Mouse (Mus musculus): ENCODE results near the gene Sult1c1. TPM values are rescaled to one million over a fixed set of nuclear protein-coding genes. Genes with fewer than 3 reads are reported as not detected.
"Not testable (repeated sequence)": the region's sequence is repeated elsewhere in the genome, so short reads cannot be mapped to it uniquely, and the experiment has no call there.

Sult1c1 gene
- polyA plus RNA-seq (2015; fragmentation: Nextera tagmentation; extraction: Ambion mirVana) = not detected in 2 replicates

DNA sequence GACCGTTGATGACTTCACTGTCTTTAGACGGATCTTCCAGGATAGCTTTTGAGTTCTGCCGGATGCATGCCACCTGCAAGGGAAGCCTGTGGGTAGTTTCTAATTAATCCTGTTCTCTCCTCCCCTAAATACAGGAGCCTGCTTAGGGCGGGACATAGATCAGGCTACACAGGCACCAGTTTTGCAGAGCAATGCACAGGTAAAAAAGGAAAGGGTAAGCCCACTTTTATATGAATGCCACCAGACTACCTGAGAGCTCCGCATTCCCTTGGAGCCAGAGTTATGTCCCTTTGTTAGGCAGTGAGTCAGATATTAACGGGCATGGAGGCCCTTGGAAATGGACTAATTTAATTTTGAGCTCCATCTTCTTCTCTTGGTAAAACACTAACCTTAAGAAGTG, at the start of gene Sult1c1:
TSS of gene Sult1c1 (minus strand) at position 101 of the 400 bp plus-strand sequence.
- no peak within 1 kb of the TSS for H3K9ac ChIP-seq (ENCODE audit: low read length)
- no peak for ATAC-seq (replicated peaks; ENCODE audit: extremely low read depth, insufficient read depth, low FRiP score)

DNA sequence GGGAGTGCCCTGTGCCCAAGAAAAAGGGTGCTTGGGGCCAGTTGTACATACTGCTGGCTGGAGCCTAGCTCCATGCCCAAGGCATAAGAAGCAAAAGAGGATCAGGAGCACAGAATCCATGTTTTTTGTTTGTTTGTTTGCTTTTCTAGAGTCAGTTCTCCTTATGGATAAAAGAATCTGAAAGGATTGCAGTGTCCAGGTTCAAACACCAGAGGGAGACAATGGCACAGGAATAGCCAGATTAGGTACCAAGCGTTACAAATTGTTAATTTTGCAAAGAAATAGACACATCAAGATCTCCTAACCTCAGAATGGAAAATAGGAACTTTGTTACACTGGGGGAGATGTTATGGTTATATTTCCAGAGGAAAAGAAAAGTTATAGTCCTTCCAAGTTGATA, 23.7 kb upstream of the Sult1c1 start:
- H3K27me3 ChIP-seq (ENCODE audit: control insufficient read depth, insufficient read depth, low read length) = no peaks in the 10 kb centered on the region
- no peak overlapping the region for H3K9ac ChIP-seq (ENCODE audit: low read length)
- WGBS = 6% methylated on average over 1 of the region's 1 CpGs
- no peaks in the 10 kb centered on the region for H3K36me3 ChIP-seq (ENCODE audit: control insufficient read depth, insufficient read depth)
- H3K4me1 ChIP-seq (ENCODE audit: control insufficient read depth, insufficient read depth, low read length) = no peaks in the 10 kb centered on the region
- no peaks in the 10 kb centered on the region for H3K9me3 ChIP-seq (replicated peaks; ENCODE audit: control insufficient read depth, low read length)
- ATAC-seq (replicated peaks; ENCODE audit: extremely low read depth, insufficient read depth, low FRiP score) = no peak
- H3K4me3 ChIP-seq (ENCODE audit: low read length) = no peak overlapping the region
- no peak overlapping the region for H3K4me2 ChIP-seq (ENCODE audit: low read depth, low read length)
- no peak overlapping the region for H3K27ac ChIP-seq (ENCODE audit: low read length)

More for the DNA sequence above, at the start of gene Sult1c1:
- Histone ChIP-seq H3K27me3 (ENCODE audit: control insufficient read depth, insufficient read depth, low read length) (no peaks in the 10 kb centered on the region), H3K9me3 (replicated peaks; ENCODE audit: control insufficient read depth, low read length) (no peaks in the 10 kb centered on the region), H3K4me3 (ENCODE audit: low read length) (no peak within 1 kb of the TSS), H3K4me2 (ENCODE audit: low read depth, low read length) (no peak within 1 kb of the TSS), H3K36me3 (ENCODE audit: control insufficient read depth, insufficient read depth) (no peaks in the 10 kb centered on the region), H3K27ac (ENCODE audit: low read length) (no peak within 1 kb of the TSS), H3K4me1 (ENCODE audit: control insufficient read depth, insufficient read depth, low read length) (no peaks in the 10 kb centered on the region)
- 80% methylated on average over 6 of the region's 6 CpGs for WGBS

- no peak overlapping the region for H3K4me2 ChIP-seq (ENCODE audit: low read depth, low read length)
- H3K9ac ChIP-seq (ENCODE audit: low read length) = no peak overlapping the region
- no peak overlapping the region for H3K27ac ChIP-seq (ENCODE audit: low read length)
- no peaks in the 10 kb centered on the region for H3K4me1 ChIP-seq (ENCODE audit: control insufficient read depth, insufficient read depth, low read length)
- H3K9me3 ChIP-seq (replicated peaks; ENCODE audit: control insufficient read depth, low read length) = no peaks in the 10 kb centered on the region
- H3K27me3 ChIP-seq (ENCODE audit: control insufficient read depth, insufficient read depth, low read length) = no peaks in the 10 kb centered on the region
- H3K4me3 ChIP-seq (ENCODE audit: low read length) = no peak overlapping the region
- H3K36me3 ChIP-seq (ENCODE audit: control insufficient read depth, insufficient read depth) = no peaks in the 10 kb centered on the region
- ATAC-seq (replicated peaks; ENCODE audit: extremely low read depth, insufficient read depth, low FRiP score) = no peak
Observed at GRCm38 (mm10) chr17:54011196-54011595, 20.7 kb upstream of the Sult1c1 start.

- H3K36me3 ChIP-seq (ENCODE audit: control insufficient read depth, insufficient read depth); H3K27me3 ChIP-seq (ENCODE audit: control insufficient read depth, insufficient read depth, low read length); H3K4me3 ChIP-seq (ENCODE audit: low read length); H3K4me1 ChIP-seq (ENCODE audit: control insufficient read depth, insufficient read depth, low read length); H3K9ac ChIP-seq (ENCODE audit: low read length); H3K4me2 ChIP-seq (ENCODE audit: low read depth, low read length); H3K9me3 ChIP-seq (replicated peaks; ENCODE audit: control insufficient read depth, low read length); ATAC-seq (replicated peaks; ENCODE audit: extremely low read depth, insufficient read depth, low FRiP score); H3K27ac ChIP-seq (ENCODE audit: low read length): not testable (repeated sequence)
- 58% methylated on average over 1 of the region's 1 CpGs for WGBS
Observed at GRCm38 (mm10) chr17:54010536-54010935, 20.1 kb upstream of the Sult1c1 start.

DNA sequence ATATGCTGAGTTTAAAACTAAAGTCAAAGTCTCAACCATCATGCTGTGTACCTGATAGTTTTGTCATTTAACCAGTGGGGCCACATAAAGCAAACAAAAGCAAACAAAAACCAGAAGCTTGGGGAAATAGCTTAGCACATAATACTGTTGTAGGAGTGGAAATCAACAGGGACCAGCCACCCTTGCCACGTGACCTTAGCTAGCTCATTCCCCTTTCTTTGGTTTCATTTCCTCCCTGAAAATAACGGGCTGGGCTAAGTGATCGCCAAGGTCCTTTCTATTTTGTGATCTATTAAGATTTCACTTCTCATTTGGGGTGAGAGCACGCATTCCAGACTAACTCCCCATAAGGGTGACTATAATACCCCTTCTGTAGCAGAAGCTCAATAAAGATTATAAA, 13.0 kb upstream of the Sult1c1 start:
- WGBS = 68% methylated on average over 4 of the region's 4 CpGs
- H3K4me2 ChIP-seq (ENCODE audit: low read depth, low read length) = no peak overlapping the region
- no peaks in the 10 kb centered on the region for H3K9me3 ChIP-seq (replicated peaks; ENCODE audit: control insufficient read depth, low read length)
- ATAC-seq (replicated peaks; ENCODE audit: extremely low read depth, insufficient read depth, low FRiP score) = no peak
- no peak overlapping the region for H3K27ac ChIP-seq (ENCODE audit: low read length)
- no peak overlapping the region for H3K4me3 ChIP-seq (ENCODE audit: low read length)
- no peaks in the 10 kb centered on the region for H3K27me3 ChIP-seq (ENCODE audit: control insufficient read depth, insufficient read depth, low read length)
- H3K36me3 ChIP-seq (ENCODE audit: control insufficient read depth, insufficient read depth) = no peaks in the 10 kb centered on the region
- no peak overlapping the region for H3K9ac ChIP-seq (ENCODE audit: low read length)
- H3K4me1 ChIP-seq (ENCODE audit: control insufficient read depth, insufficient read depth, low read length) = no peaks in the 10 kb centered on the region

DNA sequence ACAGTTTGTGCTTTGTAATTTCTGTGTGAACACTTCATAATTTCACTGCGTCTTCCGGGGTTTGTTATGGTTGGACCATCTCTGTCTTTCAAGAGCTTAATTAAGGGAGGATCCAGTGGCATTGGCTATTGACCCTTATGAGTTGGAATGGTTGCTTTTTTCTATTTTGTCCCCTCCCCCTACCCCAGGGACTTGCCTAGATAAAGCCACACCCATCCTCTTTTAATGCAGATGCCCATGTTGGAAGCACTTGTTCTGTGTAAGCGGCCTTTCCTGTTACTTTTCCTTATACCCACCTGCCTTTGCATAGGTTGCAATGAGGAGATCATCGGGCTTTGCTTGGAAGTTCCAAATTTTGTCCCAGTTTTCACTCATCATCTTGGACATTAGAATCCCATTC, 16.9 kb downstream of the Sult1c1 start:
- Histone ChIP-seq H3K4me2 (ENCODE audit: low read depth, low read length) (no peak overlapping the region), H3K9ac (ENCODE audit: low read length) (no peak overlapping the region), H3K27me3 (ENCODE audit: control insufficient read depth, insufficient read depth, low read length) (no peaks in the 10 kb centered on the region), H3K36me3 (ENCODE audit: control insufficient read depth, insufficient read depth) (no peaks in the 10 kb centered on the region), H3K9me3 (replicated peaks; ENCODE audit: control insufficient read depth, low read length) (no peaks in the 10 kb centered on the region), H3K27ac (ENCODE audit: low read length) (no peak overlapping the region), H3K4me3 (ENCODE audit: low read length) (no peak overlapping the region), H3K4me1 (ENCODE audit: control insufficient read depth, insufficient read depth, low read length) (no peaks in the 10 kb centered on the region)
- ATAC-seq (replicated peaks; ENCODE audit: extremely low read depth, insufficient read depth, low FRiP score) = no peak
- WGBS = 87% methylated on average over 4 of the region's 4 CpGs

DNA sequence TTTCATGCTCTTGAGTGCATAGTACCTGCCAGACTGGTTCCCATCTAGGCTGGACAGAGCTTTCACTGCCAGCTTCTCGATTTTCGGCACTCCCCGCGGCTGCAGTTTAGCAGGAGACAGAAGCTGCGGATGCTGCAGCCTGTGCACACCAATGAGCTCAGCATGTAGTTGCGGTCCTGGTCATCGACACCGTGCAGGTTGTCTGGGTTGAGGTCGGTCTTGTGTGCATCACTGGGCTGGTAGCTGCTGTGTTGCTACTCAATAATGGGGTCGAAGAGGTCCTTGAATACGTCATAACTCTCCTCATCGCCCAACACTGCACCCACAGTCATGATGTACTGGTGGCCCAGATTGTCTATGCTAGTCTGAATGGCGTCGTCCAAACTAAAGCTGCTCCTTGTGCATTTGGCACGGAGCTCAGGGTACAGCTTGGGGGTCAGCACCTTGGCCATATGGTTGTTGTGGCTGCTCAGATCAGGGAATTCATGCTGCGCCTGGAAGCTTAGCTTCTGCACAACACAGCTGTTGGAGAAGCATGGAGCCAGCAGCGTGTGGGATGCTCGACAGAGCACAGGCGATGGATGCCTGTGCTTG, 48.8 kb downstream of the Sult1c1 start:
- H3K4me2 ChIP-seq (ENCODE audit: low read depth, low read length) = no peak overlapping the region
- no peak for ATAC-seq (replicated peaks; ENCODE audit: extremely low read depth, insufficient read depth, low FRiP score)
- H3K27ac ChIP-seq (ENCODE audit: low read length) = no peak overlapping the region
- H3K4me3 ChIP-seq (ENCODE audit: low read length) = no peak overlapping the region
- H3K9me3 ChIP-seq (replicated peaks; ENCODE audit: control insufficient read depth, low read length) = no peaks in the 10 kb centered on the region
- no peaks in the 10 kb centered on the region for H3K27me3 ChIP-seq (ENCODE audit: control insufficient read depth, insufficient read depth, low read length)
- no peaks in the 10 kb centered on the region for H3K36me3 ChIP-seq (ENCODE audit: control insufficient read depth, insufficient read depth)
- no peaks in the 10 kb centered on the region for H3K4me1 ChIP-seq (ENCODE audit: control insufficient read depth, insufficient read depth, low read length)
- H3K9ac ChIP-seq (ENCODE audit: low read length) = no peak overlapping the region
- 85% methylated on average over 19 of the region's 19 CpGs for WGBS

DNA sequence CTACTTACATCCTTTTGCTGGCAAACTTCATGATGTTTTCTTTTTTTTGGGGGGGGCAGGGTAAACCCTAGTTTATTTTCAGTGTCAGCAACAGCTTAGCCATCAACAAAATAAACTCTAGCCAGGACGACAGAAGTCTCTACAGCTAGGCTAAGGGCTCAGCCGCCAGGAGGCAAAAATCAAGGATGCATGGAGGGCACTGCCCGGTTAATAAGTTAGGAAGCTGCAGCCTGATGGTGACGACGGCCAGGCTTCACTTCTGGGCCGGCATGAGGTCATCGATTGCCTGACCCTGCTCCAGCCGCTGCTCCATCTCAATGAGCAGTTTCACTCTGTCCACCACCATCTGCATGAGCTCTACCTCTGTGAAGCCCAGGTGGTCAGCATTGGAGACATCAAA, 49.7 kb downstream of the Sult1c1 start:
- no peak overlapping the region for H3K27ac ChIP-seq (ENCODE audit: low read length)
- H3K27me3 ChIP-seq (ENCODE audit: control insufficient read depth, insufficient read depth, low read length) = no peaks in the 10 kb centered on the region
- H3K9ac ChIP-seq (ENCODE audit: low read length) = no peak overlapping the region
- no peaks in the 10 kb centered on the region for H3K9me3 ChIP-seq (replicated peaks; ENCODE audit: control insufficient read depth, low read length)
- no peaks in the 10 kb centered on the region for H3K4me1 ChIP-seq (ENCODE audit: control insufficient read depth, insufficient read depth, low read length)
- no peak for ATAC-seq (replicated peaks; ENCODE audit: extremely low read depth, insufficient read depth, low FRiP score)
- H3K4me2 ChIP-seq (ENCODE audit: low read depth, low read length) = no peak overlapping the region
- no peak overlapping the region for H3K4me3 ChIP-seq (ENCODE audit: low read length)
- no peaks in the 10 kb centered on the region for H3K36me3 ChIP-seq (ENCODE audit: control insufficient read depth, insufficient read depth)
- 80% methylated on average over 8 of the region's 8 CpGs for WGBS

Data from heart, embryonic 16.5 days (tissue).